Mouse (Mus musculus) heart, embryonic 16.5 days (tissue): ENCODE results near the gene Atat1. TPM values are rescaled to one million over a fixed set of nuclear protein-coding genes. Genes with fewer than 3 reads are reported as not detected.

Source experiments
- ATAC-seq: fragments of 200-750 bp; cut with Nextera tagmentation; replicated peaks from 2 replicates; pipeline ENCODE4 v1.8.0; 2017; ENCODE audit warnings: moderate number of reproducible peaks; ENCODE audit not compliant: insufficient read depth, low FRiP score; ENCODE audit errors: extremely low read depth
- H3K27ac ChIP-seq: fragments of 300-500 bp; sonication (generic); 2 replicates; pipeline ENCODE4 v1.5.1; 2014; ENCODE audit warnings: mild to moderate bottlenecking, low read length, control low read depth, moderate library complexity
- H3K27me3 ChIP-seq: fragments of 300-500 bp; sonication (generic); 2 replicates; pipeline ENCODE4 v1.6.1; 2014; ENCODE audit warnings: low read length, mixed read lengths; ENCODE audit not compliant: control insufficient read depth, insufficient read depth
- H3K36me3 ChIP-seq: fragments of 300-500 bp; sonication (generic); 2 replicates; pipeline ENCODE4 v1.6.1; 2014; ENCODE audit not compliant: control insufficient read depth, insufficient read depth
- H3K4me1 ChIP-seq: fragments of 300-500 bp; sonication (generic); 2 replicates; pipeline ENCODE4 v1.6.1; 2014; ENCODE audit warnings: low read length, mixed read lengths; ENCODE audit not compliant: control insufficient read depth, insufficient read depth
- H3K4me2 ChIP-seq: fragments of 300-500 bp; sonication (generic); 2 replicates; pipeline ENCODE4 v1.6.1; 2014; ENCODE audit warnings: low read depth, mild to moderate bottlenecking, control low read depth, low read length
- H3K4me3 ChIP-seq: fragments of 300-500 bp; sonication (generic); 2 replicates; pipeline ENCODE4 v1.5.1; 2014; ENCODE audit warnings: mild to moderate bottlenecking, control low read depth, low read length
- H3K9ac ChIP-seq: fragments of 300-500 bp; sonication (generic); 2 replicates; pipeline ENCODE4 v1.6.1; 2014; ENCODE audit warnings: low read length, control low read depth
- H3K9me3 ChIP-seq: fragments of 300-500 bp; sonication (generic); replicated peaks from 2 replicates; pipeline ENCODE4 v1.6.1; 2016; ENCODE audit warnings: low read length; ENCODE audit not compliant: control insufficient read depth
- WGBS: fragments of 180-500 bp; shearing (Covaris S2); extraction: QIAGEN DNeasy Blood & Tissue Kit; methylation state at CpG from one replicate; pipeline ENCODE4 v1.1.7; 2014; 5-methylcytosine and 5-hydroxymethylcytosine counted together
- microRNA counts: library from miRNA; unstranded; fragments of <30 nt; microRNA quantifications from one replicate; lab custom pipeline; 2016
- microRNA-seq: library from miRNA; unstranded; fragments of <30 nt; microRNA quantifications from one replicate; pipeline ENCODE4, GENCODE M21; 2017
- polyA plus RNA-seq: library from polyadenylated mRNA; unstranded; fragments of >200 nt; fragmentation: Nextera tagmentation; extraction: Ambion mirVana; gene quantifications from 2 replicates; pipeline ENCODE4 v1.2.1, GENCODE M21; 2015

Atat1 gene
- polyA plus RNA-seq, 1 experiment from 2014 or later = 41.1 TPM

- 28% methylated on average over 10 of the region's 10 CpGs for WGBS
- H3K27me3 ChIP-seq = no peaks in the 10 kb centered on the region
Observed at GRCm38 (mm10) chr17:35864832-35865353, 45.0 kb downstream of the Atat1 start.

GRCm38 (mm10) chr17:35861198-35861857, 48.5 kb downstream of the Atat1 start, which contains the start of gene Nrm:
Gene Nrm (plus strand): TSS chr17:35861318.
- peak within 1 kb of the TSS; percentile 72 for H3K9ac ChIP-seq
- peaks cover 14% of the 10 kb centered on the region for H3K36me3 ChIP-seq
- H3K9me3 ChIP-seq = no peaks in the 10 kb centered on the region
- peak; percentile 89 for ATAC-seq
- peak within 1 kb of the TSS; percentile 79 for H3K4me3 ChIP-seq
- 0% methylated on average over 47 of the region's 47 CpGs for WGBS
- no peaks in the 10 kb centered on the region for H3K27me3 ChIP-seq
- H3K4me1 ChIP-seq = peaks cover 15% of the 10 kb centered on the region
- peak within 1 kb of the TSS; percentile 94 for H3K27ac ChIP-seq
- peak within 1 kb of the TSS; percentile 66 for H3K4me2 ChIP-seq

More at GRCm38 (mm10) chr17:35864832-35865353, 45.0 kb downstream of the Atat1 start:
- Histone ChIP-seq H3K4me2 (peak overlapping the region; percentile 83), H3K4me1 (peaks cover 37% of the 10 kb centered on the region), H3K27ac (peak overlapping the region; percentile 96), H3K9ac (peak overlapping the region; percentile 73), H3K9me3 (no peaks in the 10 kb centered on the region), H3K36me3 (peaks cover 4% of the 10 kb centered on the region; the same call in 1 of the 2 replicates), H3K4me3 (peak overlapping the region; percentile 69)
- no peak for ATAC-seq

GRCm38 (mm10) chr17:35860831-35861197, 49.1 kb downstream of the Atat1 start:
- ATAC-seq = no peak

GRCm38 (mm10) chr17:35859835-35860234, 50.0 kb downstream of the Atat1 start:
- no peak for ATAC-seq

More at GRCm38 (mm10) chr17:35860831-35861197, 49.1 kb downstream of the Atat1 start:
- H3K36me3 ChIP-seq = peaks cover 14% of the 10 kb centered on the region
- no peaks in the 10 kb centered on the region for H3K9me3 ChIP-seq
- no peaks in the 10 kb centered on the region for H3K27me3 ChIP-seq
- H3K4me2 ChIP-seq = peak overlapping the region; percentile 66
- H3K4me3 ChIP-seq = peak overlapping the region; percentile 79
- 6% methylated on average over 12 of the region's 12 CpGs for WGBS
- peak overlapping the region; percentile 72 for H3K9ac ChIP-seq
- peaks cover 15% of the 10 kb centered on the region for H3K4me1 ChIP-seq
- peak overlapping the region; percentile 94 for H3K27ac ChIP-seq

GRCm38 (mm10) chr17:35859371-35859770, 50.5 kb downstream of the Atat1 start:
- Histone ChIP-seq H3K4me3 (no peak overlapping the region), H3K9me3 (no peaks in the 10 kb centered on the region), H3K27ac (no peak overlapping the region), H3K4me2 (no peak overlapping the region), H3K4me1 (peaks cover 9% of the 10 kb centered on the region), H3K36me3 (peaks cover 16% of the 10 kb centered on the region), H3K9ac (no peak overlapping the region), H3K27me3 (no peaks in the 10 kb centered on the region)
- WGBS = 95% methylated on average over 1 of the region's 1 CpGs
- no peak for ATAC-seq

More at GRCm38 (mm10) chr17:35859835-35860234, 50.0 kb downstream of the Atat1 start:
- peaks cover 14% of the 10 kb centered on the region for H3K36me3 ChIP-seq
- WGBS = 51% methylated on average over 2 of the region's 2 CpGs
- H3K4me1 ChIP-seq = peaks cover 11% of the 10 kb centered on the region
- no peak overlapping the region for H3K4me3 ChIP-seq
- H3K27me3 ChIP-seq = no peaks in the 10 kb centered on the region
- H3K27ac ChIP-seq = no peak overlapping the region
- H3K4me2 ChIP-seq = no peak overlapping the region
- H3K9ac ChIP-seq = no peak overlapping the region
- H3K9me3 ChIP-seq = no peaks in the 10 kb centered on the region

GRCm38 (mm10) chr17:35850974-35851373, 58.9 kb downstream of the Atat1 start:
- H3K4me1 ChIP-seq = peaks cover 4% of the 10 kb centered on the region; the same call in 1 of the 2 replicates
- no peak overlapping the region for H3K27ac ChIP-seq
- ATAC-seq = no peak
- no peaks in the 10 kb centered on the region for H3K9me3 ChIP-seq
- no peak overlapping the region for H3K9ac ChIP-seq
- H3K36me3 ChIP-seq = peaks cover 63% of the 10 kb centered on the region
- no peak overlapping the region for H3K4me2 ChIP-seq
- WGBS = 85% methylated on average over 3 of the region's 3 CpGs
- no peaks in the 10 kb centered on the region for H3K27me3 ChIP-seq
- no peak overlapping the region for H3K4me3 ChIP-seq

- Histone ChIP-seq H3K9me3 (no peaks in the 10 kb centered on the region), H3K27me3 (no peaks in the 10 kb centered on the region), H3K27ac (no peak overlapping the region), H3K4me1 (peaks cover 4% of the 10 kb centered on the region; the same call in 1 of the 2 replicates), H3K36me3 (peaks cover 63% of the 10 kb centered on the region), H3K9ac (no peak overlapping the region), H3K4me3 (no peak overlapping the region), H3K4me2 (no peak overlapping the region)
- WGBS = 46% methylated on average over 1 of the region's 1 CpGs
- no peak for ATAC-seq
Observed at GRCm38 (mm10) chr17:35848112-35848511, 61.8 kb downstream of the Atat1 start.

MicroRNA genes within 50 kb of the gene (microRNA counts, 519-probe panel; counts per million panel counts)
- microRNA mmu-miR-1894-3p (lab: Ali Mortazavi, UCI) (not detected), microRNA mmu-miR-1894-5p (lab: Ali Mortazavi, UCI) (2,119 counts per million, percentile 29 among the panel's probes with 10 or more counts)

Small RNA genes lying within 50 kb of the gene (microRNA-seq; reads per million reads assigned to microRNA genes)
- gene Gm28033 (2.0 reads per million, percentile 4 among the genes with 10 or more reads in this experiment), gene Mir1894 (not detected)

Other genes starting within 250 kb of the Atat1 start
- gene Vars2, start 242.5 kb downstream of the Atat1 start, polyA plus RNA-seq = 12.8 and 17.1 TPM in 2 replicates
- 29.6 and 30.8 TPM in 2 replicates for gene Gtf2h4, start 236.3 kb downstream of the Atat1 start, polyA plus RNA-seq
- gene Ddr1, start 205.5 kb downstream of the Atat1 start, polyA plus RNA-seq = 110 and 129 TPM in 2 replicates
- gene Ier3, start 88.4 kb downstream of the Atat1 start, polyA plus RNA-seq = 60.9 and 62.6 TPM in 2 replicates
- gene Flot1, start 86.8 kb downstream of the Atat1 start, polyA plus RNA-seq = 119 and 134 TPM in 2 replicates
- 634 and 654 TPM in 2 replicates for gene Tubb5, start 71.8 kb downstream of the Atat1 start, polyA plus RNA-seq
- 14.7 and 15.0 TPM in 2 replicates for gene Mdc1, start 68.6 kb downstream of the Atat1 start, polyA plus RNA-seq
- 45.9 and 46.9 TPM in 2 replicates for gene Nrm, start 48.8 kb downstream of the Atat1 start, polyA plus RNA-seq
- gene Ppp1r18, start 44.5 kb downstream of the Atat1 start, polyA plus RNA-seq = 19.6 and 20.1 TPM in 2 replicates
- gene Dhx16, start 30.3 kb downstream of the Atat1 start, polyA plus RNA-seq = 27.4 and 29.2 TPM in 2 replicates
- 33.7 and 34.6 TPM in 2 replicates for gene 2310061I04Rik, start 12.6 kb downstream of the Atat1 start, polyA plus RNA-seq
- gene Mrps18b, start 6.3 kb upstream of the Atat1 start, polyA plus RNA-seq = 70.1 and 77.3 TPM in 2 replicates
- gene Ppp1r10, start 6.4 kb upstream of the Atat1 start, polyA plus RNA-seq = 25.3 and 28.7 TPM in 2 replicates
- 63.2 and 66.5 TPM in 2 replicates for gene Abcf1, start 59.7 kb upstream of the Atat1 start, polyA plus RNA-seq
- gene Gnl1, start 69.8 kb upstream of the Atat1 start, polyA plus RNA-seq = 34.5 and 36.6 TPM in 2 replicates
- 13.5 and 15.6 TPM in 2 replicates for gene Prr3, start 70.2 kb upstream of the Atat1 start, polyA plus RNA-seq
- 1.8 and 2.5 TPM in 2 replicates for gene H2-T24, start 110.5 kb upstream of the Atat1 start, polyA plus RNA-seq
- 9.6 and 19.7 TPM in 2 replicates for gene H2-T23, start 122.8 kb upstream of the Atat1 start, polyA plus RNA-seq
- gene H2-T22, start 132.7 kb upstream of the Atat1 start, polyA plus RNA-seq = 10.1 and 12.6 TPM in 2 replicates
- gene Gm6034, start 132.9 kb upstream of the Atat1 start, polyA plus RNA-seq = not detected in 2 replicates
- 0.24 TPM in 1 of 2 replicates, not detected in the other for gene Gm11127, start 148.3 kb upstream of the Atat1 start, polyA plus RNA-seq
- 0.21 TPM in 1 of 2 replicates, not detected in the other for gene Gm19684, start 211.6 kb upstream of the Atat1 start, polyA plus RNA-seq
- gene Gm7030, start 219.3 kb upstream of the Atat1 start, polyA plus RNA-seq = 0.22 and 0.39 TPM in 2 replicates